Mouse (Mus musculus): ENCODE results near the gene Gm5294.

- TF ChIP-seq GATA1 (IDR thresholded peaks at IDR 0.05; ENCODE audit: borderline replicate concordance, low read length): no peak
- no peak for TF ChIP-seq FLI1 (IDR thresholded peaks at IDR 0.05; ENCODE audit: low read length)
Measured at GRCm38 (mm10) chr5:138849682-138850461, 30.0 kb downstream of the Gm5294 start.

Measured in megakaryocyte, embryonic 14.5 days (primary cell).